Mouse (Mus musculus) 3134 (cell line): Measurements from ENCODE around the gene Vav3.

ENCODE experiments used
- DNase-seq: peaks from one replicate; pipeline ENCODE4 v3.0.0-alpha.2; 2011; ENCODE audit warnings: low spot score; ENCODE audit not compliant: insufficient read length; ENCODE audit errors: extremely low read depth

Gene Vav3

DNA sequence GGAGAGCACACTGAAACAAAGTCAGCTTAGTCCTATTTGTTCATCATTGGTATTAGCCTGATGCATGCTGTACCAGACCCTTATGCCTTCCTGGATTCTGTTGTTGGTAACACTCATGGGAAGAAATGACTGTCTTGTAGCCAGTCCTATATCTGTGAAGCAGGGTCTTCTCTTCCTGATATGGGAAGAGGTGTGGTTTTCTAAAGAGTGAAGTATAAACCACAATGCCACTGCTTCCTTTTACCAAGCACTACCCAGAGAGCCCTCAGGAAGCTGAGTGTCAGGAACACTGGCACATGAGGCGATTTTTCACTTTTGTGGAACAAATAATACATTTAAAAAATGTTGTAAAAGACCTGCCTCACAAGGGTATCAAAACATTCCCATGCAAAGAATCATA is 231.0 kb downstream of the Vav3 start:
- no peak for DNase-seq

DNA sequence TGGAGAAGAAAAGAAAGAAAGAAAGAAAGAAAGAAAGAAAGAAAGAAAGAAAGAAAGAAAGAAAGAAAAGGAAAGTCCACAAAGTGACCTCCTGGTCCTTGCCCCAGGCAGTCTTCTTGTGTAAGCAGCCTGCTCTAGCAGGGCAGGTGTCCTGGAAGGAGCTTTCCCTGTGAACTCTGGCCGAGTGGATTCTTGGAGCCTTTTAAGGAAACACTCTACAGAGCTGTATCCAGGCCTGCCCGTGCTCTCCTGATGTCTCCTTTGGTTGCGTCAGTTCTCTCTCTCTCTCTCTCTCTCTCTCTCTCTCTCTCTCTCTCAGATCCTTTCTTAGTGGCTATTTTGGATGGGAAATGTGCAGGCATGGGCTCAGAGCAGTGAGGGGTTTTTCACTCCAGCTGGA is 232.4 kb downstream of the Vav3 start:
- DNase-seq = no peak

DNA sequence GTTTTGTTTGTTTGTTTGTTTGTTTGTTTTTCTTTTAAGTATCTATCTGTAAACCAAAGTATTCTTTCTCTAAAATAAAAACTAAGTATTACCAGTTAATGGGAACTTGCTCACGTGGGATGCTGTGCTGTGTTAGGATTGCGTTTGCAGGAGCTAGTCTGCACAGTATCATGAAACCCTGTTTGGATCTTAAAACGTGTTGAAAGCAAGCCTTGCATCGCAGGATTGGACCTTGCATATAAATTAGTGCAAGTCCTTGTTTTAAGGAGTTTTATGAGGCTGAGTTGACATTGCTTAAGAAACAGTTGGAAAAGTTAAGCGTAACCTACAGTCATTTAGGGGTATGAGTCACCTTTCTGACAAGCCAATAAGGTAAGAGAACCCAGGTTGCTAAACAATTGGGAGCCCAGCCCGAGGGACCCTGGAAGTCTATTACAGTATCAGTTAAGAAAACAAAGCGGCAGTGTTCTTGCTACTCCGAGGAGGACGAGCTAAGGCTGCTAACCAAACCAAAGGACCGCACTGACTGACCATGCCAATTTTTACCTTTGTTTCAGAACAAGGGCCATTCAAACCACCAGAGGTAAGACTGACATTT is 233.2 kb downstream of the Vav3 start:
- DNase-seq = no peak

- DNase-seq = no peak
These were observed 233.7 kb downstream of the Vav3 start for GRCm38 (mm10) chr3:109574161-109574560.

DNA sequence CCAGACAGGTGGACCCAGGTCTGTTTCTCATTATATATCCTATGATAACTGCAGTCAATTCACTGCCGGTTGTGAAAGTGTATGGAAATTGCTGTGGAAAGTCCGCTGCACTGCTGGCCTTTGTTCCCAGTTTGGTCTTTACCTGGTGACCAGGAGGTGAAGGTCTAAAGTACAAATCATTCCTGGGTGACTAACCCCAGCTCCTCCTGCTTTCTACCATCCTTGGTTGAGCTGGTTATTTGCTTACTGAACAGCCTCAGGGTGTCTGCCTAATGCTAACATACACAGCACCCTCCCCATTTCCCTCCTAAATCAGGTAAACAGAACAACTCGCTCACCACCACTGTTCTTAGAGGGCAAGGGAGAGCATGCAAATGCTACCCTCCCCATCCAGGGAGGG is 237.9 kb downstream of the Vav3 start:
- no peak for DNase-seq

- no peak for DNase-seq
These were observed 238.5 kb downstream of the Vav3 start for GRCm38 (mm10) chr3:109578983-109579382.

DNA sequence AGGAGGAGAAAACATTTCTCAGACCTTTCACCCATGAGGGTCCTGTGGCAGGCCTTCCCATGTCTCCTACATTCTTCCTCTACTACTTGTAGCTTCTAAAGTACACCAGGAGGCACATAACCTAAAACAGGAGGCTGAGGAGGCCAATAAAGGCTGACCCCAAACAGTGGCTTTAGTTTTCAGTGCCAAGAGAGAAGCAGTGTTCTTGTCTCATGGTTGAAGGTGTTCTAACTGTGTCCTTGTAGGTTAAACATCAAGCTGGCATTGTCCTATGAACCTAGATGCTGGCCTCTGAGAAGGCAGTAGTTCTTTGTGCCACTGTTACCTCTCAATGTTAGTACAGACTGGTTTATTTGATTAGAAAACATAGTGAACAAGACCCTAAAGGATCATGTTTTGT is 245.5 kb downstream of the Vav3 start:
- DNase-seq = no peak

DNA sequence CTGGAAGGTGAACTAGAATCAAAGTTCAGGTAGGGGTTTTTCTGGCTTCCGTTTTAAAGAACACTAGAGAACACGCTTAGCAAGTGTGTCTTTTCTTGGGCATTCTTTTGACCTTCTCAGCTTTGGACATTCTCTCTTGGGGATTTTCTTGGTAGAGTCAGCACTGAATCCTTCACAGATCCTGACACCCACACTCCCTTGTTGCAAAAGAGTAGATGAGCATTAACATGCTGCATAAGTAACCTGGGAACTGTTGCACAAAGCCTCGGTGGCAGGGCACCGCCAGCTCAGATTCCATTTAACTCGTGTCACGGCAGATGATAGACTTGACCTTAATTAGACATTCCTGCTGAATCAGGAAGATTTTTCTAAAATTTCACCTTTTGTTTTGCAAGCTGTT is 252.5 kb downstream of the Vav3 start:
- DNase-seq = no peak

DNA sequence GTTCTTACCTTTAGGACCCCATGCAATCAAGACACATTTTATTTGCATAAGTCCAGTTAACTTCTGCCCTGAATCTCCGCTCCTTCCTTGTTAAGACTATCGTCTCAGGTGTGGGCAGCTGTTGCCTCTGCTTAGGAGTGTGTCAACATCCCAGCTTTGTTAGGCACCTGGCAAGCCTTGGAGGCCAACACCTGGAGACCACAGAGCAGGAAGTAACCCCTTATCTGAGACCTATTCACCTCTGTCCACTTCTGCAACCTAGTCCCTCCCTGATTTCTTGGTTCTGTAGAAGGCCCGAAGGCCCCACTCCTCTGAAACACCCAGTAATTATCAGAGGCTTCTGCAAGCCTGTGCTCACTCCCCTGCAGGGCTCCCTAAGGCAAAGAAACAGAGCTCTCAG is 255.6 kb downstream of the Vav3 start:
- no peak for DNase-seq

GRCm38 (mm10) chr3:109600699-109601451 is 260.4 kb downstream of the Vav3 start:
- no peak for DNase-seq

- DNase-seq = no peak
These were observed 262.3 kb downstream of the Vav3 start for GRCm38 (mm10) chr3:109602753-109603152.

DNA sequence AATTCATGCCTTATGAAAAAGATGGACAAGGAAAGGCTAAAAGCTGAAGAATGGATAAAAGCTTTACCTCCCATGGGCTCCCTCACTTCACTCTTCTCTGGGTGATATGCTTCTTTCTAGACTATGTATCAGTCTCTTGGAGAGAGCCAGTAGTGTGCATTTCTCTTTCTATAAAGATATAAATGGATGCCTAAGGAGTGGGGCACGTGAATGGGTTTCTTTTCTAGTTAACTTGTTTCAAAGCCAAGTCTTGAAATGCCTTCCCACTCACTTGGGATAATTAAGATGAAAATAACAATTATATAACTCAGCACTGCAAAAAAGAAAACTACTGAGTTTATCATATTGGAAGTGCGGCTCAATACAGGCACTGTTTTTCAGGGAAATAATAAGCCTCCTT is 265.7 kb downstream of the Vav3 start:
- DNase-seq = no peak

DNA sequence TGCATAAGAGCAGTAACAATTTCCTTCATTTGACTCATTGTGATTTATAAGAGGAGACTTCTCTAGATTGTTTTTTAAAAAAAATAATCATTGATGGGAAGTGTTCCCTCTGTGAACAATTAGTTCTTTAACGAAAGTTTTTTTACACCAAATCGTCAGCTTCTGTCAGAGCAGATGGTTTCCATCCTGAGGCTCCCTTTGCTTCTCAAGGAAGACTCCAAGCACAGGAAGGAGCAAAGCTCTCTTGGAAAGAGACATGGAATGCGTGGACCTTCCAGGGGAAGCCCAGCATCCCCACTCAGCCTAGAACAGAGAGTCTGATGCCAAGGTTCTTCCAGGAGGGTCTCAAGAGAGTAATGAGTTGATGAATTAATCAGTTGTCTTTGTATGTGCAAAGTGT is 281.3 kb downstream of the Vav3 start:
- DNase-seq = no peak

DNA sequence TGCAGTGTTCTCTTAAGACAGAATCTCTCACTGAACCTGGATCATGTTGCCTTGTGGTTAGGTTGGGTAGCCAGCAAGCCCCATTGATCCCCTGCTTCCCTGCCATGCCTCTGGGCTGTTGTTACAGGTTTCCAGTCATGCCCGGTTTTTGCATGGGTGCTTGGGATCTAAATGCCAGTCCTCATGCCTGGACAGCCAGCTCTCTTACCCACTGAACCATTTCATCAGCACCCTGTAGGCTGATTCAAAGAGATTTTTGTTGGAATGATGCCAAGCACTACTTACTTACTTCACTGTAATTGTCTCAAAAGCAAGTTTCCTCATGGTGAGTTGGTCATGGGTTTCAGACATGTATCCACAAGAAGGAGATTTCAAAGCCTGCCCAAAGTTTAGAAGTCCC is 281.9 kb downstream of the Vav3 start:
- DNase-seq = peak; percentile 7

- DNase-seq = no peak
These were observed 282.4 kb downstream of the Vav3 start for GRCm38 (mm10) chr3:109622816-109623215.

GRCm38 (mm10) chr3:109623770-109624169 is 283.3 kb downstream of the Vav3 start:
- no peak for DNase-seq

DNA sequence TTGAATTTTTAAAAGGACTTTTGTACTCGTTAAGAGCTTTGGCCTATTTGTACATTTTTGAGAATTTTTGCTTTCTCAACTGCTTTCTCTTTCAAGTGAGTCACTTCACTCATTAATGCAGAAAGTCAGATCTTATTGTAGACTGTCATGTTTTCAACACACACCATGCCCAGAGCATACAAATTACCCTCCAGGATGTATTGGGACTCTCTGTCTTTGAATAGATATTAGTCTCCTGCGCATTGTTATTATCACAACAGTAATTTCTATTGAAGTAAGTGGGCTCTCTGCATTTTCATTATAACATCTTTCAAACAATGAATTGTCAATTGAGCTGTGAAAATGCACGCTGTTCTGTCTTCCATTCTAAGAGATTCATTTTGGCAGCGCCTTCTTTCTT is 295.6 kb downstream of the Vav3 start:
- DNase-seq = no peak

DNA sequence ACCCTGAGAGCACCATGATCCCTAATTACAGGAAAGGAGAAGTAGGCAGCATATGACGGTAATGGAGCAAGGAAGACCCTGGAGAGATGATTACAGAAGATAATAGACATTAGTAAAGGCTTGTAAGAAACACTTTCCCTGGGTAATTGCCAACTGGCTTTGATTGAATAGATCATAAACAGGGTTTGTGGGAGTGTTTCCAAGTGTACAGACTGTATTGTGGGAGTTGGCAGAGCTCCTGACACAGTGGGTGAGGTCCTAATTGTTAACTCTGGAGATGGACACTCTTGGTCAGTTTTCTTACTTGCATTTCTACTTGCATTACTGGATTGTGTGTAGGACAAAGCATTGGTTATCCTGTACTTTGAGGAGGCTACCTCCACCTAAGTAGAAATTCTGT is 298.9 kb downstream of the Vav3 start:
- no peak for DNase-seq

- peak; percentile 50 for DNase-seq
These were observed 300.3 kb downstream of the Vav3 start for GRCm38 (mm10) chr3:109640796-109641195.

- DNase-seq = no peak
These were observed 307.8 kb downstream of the Vav3 start for GRCm38 (mm10) chr3:109648242-109648641.

- DNase-seq = no peak
These were observed 311.0 kb downstream of the Vav3 start for GRCm38 (mm10) chr3:109651479-109651878.

- no peak for DNase-seq
These were observed 312.6 kb downstream of the Vav3 start for GRCm38 (mm10) chr3:109652860-109653631.
